Mouse (Mus musculus): ENCODE results near the gene Hipk4.
"Not testable (repeated sequence)": the region's sequence is repeated elsewhere in the genome, so short reads cannot be mapped to it uniquely, and the experiment has no call there.

The Hipk4 gene

DNA sequence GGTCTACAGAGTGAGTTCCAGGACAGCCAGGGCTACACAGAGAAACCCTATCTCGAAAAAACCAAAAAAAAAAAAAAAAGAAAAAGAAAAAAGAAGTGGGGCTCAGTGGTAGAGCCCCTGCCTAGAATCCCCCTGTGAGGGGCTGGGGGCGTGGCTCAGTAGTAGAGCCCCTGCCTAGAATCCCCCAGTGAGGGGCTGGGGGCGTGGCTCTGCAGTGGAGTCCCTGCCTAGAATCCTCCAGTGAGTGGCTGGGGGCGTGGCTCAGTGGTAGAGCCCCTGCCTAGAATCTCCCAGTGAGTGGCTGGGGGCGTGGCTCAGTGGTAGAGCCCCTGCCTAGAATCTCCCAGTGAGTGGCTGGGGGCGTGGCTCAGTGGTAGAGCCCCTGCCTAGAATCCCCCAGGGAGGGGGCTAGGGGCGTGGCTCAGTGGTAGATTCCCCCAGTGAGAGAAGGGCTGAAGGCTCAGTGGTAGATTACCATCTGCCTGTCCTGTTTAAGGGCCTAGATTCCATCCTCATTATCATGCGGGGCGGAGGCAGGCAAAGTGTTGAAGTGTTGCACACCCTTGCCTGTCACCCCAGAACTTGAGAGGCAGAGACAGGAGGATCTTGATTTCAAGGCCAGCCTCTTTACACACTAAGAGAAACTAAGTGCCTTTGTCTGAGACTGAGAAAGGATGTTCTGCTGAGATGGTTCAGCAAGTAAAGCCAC, 28.3 kb upstream of the Hipk4 start:
- not testable (repeated sequence) for DNase-seq (ENCODE audit: low spot score)

DNA sequence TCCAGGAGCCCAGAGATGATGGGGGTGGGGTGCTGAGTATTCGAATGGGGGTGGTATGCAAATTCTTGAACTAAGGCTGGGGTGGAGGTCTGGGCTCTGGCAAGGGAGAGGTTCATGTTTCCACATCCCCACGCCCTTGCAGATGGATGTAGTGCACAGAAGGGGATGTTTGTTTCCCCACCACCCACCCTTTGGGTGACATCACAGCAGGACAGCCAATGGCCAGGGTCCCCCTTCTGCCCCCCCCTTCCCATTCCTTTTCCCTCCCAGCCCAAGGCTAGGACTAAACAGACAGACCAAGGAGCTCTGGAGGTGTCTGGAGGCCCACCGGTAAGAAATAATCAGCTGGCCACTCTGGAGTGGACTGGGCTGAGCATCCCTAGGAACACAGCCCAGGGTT, 24.0 kb upstream of the Hipk4 start, which contains the start of gene Prx:
Prx (plus strand) TSS at position 289 of the 400 bp plus-strand sequence.
- DNase-seq (ENCODE audit: low spot score): no peak

DNA sequence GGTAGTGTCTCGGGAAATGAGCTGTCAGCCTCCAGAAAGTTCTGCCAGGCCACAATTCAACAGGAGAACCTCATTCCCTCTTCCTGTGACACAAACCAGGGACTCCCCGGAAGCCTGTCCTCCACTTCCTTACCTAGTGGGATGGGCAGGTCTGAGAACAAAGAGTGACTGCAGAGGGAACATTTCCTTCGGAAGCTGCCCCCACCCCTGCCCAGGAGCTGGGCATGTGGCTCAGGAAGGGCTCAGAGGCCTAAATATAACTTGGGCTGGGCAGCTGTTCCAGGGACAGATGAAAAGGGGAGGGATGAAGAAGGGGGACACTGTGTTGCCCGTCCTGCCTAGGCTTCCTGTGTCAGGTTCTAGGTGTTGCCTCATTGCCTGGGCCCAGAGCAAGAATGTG, 21.4 kb upstream of the Hipk4 start:
- DNase-seq (ENCODE audit: low spot score): no peak

DNA sequence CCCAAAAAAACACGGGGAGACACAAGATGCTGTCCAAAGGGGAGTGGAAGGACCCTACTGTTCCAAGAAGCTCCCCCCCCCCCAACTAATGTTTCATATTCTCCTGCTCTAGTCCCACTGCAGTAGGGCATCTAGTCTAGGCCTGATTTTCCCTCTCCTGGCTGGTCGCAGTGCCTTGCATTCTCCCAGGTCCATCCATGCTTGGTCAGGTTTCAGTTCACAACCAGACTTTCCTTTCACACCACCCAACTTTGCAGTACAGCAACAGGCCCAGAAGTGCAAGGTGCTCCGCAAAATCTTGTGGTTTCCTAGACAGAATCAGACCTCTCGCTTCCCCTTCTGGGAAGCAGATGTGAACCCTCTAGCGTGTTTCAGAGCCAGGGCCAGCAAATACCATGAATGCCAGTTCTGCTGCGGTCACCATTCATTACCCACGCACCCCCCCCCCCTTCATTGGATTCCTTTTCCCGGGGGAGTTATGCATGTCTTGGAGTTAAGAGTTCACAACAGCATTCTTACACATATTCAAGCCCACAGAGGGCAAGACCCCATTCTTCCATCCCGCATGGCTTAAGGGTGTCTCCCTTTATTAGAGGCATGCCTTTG, 16.2 kb upstream of the Hipk4 start:
- no peak for DNase-seq (ENCODE audit: low spot score)

DNA sequence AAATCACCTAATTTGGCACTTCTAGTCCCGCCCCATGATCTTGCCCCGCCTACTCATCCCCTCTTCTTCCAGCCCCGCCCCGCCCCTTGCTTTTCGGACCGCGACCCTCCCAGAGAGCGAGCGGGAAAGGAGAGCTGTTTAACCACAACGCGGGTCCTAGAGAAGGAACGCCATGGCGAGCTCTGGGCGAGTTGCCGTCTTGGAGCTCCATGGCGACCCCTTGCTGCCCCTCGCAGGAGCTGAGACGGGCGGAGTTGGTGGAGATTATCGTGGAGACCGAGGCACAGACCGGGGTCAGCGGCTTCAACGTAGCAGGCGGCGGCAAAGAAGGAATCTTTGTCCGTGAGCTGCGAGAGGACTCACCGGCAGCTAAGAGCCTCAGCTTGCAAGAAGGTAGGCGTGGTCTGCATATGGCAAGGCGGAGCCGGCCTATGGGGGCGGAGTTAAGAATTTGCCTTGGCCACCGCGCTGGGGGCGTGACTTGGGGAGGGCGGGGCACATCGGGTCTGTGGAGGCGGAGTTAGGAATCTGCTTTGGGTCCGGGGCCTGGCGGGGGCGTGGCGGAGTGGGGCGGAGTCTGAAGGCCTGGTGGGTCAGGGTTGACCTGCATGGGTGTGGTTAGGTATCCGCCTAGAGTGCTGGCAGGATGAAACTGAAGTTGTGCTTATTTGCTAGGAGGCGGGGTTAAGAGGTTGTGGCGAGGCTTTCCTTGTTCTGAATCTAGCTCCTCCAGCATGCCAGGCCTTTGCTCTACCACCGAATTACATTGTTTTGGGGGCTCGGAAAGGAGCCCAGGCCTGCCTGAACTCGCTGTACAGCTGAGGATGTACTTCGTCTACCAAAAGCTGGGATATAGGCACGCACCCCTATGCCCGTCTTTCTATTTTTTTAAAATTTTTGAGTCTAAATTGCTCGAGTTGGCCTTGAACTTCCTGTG, 15.1 kb upstream of the Hipk4 start:
- DNase-seq (ENCODE audit: low spot score): peak; percentile 99

DNA sequence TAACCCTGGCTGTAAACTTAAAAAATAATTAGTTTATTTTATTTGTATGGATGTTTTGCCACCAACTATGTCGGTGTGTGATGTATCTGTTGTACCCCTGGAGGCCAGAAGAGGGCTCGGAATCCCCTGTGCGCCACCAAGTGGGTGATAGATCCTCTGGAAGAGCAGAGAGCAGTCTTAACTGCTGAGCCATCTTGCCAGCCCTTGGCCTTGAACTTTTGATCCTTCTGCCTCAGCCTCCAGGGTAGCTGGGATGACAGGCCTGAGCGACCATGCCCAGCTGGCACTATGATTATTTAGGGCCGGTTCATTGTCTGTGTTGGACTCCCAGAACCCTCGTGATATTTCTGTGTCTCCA, 14.4 kb upstream of the Hipk4 start:
- peak; percentile 51 for DNase-seq (ENCODE audit: low spot score)

DNA sequence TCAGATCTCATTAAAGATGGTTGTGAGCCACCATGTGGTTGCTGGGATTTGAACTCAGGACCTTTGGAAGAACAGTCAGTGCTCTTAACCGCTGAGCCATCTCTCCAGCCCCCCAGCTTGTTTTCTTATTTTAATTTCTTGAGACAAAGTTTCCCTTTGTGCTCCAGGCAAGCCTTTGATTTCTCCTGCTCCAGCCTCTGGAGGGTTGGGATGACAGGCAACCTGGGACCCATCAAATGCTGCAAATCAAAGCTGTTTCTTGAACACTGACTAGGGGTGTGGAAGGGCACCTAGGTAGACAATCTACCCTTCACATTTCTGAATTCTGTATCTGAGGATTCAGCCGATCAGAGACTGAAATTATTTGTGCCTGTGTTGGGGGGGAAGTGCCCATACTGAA, 12.3 kb upstream of the Hipk4 start:
- no peak for DNase-seq (ENCODE audit: low spot score)

DNA sequence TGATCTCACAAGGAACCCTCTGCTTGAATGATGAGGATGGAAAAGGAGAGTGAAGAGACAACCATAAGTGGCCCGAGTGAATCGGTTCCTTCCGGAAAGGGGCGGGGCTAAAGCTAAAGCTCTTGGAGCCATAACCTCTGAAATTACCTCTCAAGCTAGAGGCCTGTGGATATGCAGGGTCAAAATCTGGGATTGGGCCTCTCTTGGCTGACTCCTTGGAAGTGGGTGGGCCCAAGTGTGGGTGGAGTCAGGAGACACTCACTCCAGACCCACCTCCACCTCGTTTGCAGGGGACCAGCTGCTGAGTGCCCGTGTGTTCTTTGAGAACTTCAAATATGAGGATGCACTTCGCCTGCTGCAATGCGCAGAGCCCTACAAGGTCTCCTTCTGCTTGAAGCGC, 8.1 kb upstream of the Hipk4 start:
- no peak for DNase-seq (ENCODE audit: low spot score)

DNA sequence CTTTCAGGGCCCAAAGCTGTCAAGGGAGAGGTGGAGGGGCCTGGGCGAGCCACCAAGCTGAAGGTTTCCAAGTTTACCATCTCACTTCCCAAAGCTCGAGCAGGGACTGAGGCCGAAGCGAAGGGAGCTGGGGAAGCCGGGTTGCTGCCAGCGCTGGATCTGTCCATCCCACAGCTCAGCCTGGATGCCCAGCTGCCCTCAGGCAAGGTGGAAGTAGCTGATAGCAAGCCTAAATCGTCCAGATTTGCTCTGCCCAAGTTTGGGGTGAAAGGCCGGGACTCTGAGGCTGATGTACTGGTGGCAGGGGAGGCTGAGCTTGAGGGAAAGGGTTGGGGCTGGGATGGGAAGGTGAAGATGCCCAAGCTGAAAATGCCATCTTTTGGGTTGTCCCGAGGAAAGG, 4.8 kb upstream of the Hipk4 start:
- no peak for DNase-seq (ENCODE audit: low spot score)

DNA sequence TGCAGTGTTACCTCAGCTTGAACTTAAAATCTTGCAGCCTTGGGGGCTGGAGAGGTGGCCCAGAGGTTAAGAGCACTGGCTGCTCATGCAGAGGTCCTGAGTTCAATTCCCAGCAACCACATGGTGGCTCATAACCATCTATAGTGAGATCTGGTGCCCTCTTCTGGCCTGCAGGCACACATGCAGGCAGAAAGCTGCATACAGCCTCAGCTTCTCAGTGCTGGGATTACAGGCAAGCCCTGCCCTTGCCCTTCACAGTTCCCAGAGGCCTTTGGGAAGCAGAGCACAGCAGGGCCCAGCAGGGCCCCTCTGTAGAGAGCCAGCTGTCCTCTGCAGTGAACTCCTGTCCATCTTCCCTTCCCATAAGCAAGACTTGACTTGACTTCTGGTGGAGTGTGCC, 3.0 kb upstream of the Hipk4 start:
- DNase-seq (ENCODE audit: low spot score): no peak

DNA sequence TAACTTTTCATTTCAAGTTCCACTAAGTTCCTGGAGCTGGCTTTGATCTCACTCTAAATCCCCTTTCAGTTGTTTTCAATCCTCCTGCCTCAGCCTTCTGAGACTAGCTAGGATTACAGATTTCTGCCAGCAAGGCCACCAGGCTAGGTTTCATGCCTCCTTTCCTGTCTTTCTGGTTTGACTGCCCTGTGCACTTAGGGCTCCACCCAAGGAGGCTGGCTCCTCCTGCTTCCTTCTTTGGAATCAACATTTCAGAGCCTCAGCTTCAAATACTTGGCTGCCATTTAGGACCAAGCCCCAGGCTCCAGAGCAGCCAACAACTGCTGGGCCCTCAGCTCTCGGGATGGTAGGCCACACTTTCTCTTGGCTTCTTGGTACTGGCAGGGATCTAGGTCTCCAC, 2.5 kb upstream of the Hipk4 start:
- no peak for DNase-seq (ENCODE audit: low spot score)

DNA sequence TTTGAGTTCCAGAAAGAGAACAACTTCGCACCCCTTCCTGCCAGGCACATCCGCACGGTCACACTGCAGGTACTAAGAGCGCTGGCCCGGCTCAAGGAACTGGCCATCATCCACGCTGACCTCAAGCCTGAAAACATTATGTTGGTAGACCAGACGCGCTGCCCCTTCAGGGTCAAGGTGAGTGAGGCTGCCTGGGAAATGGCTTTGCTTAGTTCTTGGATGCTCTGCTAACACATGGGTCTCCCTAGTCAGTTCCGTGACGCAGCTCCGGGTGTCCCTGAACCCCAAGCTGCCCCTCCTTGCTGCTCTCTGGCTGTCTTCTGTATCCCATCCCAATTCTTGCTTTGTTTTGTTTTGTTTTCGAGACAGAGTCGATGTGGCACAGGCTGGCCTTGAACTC, 738 bp downstream of the Hipk4 start:
- no peak for DNase-seq (ENCODE audit: low spot score)

DNA sequence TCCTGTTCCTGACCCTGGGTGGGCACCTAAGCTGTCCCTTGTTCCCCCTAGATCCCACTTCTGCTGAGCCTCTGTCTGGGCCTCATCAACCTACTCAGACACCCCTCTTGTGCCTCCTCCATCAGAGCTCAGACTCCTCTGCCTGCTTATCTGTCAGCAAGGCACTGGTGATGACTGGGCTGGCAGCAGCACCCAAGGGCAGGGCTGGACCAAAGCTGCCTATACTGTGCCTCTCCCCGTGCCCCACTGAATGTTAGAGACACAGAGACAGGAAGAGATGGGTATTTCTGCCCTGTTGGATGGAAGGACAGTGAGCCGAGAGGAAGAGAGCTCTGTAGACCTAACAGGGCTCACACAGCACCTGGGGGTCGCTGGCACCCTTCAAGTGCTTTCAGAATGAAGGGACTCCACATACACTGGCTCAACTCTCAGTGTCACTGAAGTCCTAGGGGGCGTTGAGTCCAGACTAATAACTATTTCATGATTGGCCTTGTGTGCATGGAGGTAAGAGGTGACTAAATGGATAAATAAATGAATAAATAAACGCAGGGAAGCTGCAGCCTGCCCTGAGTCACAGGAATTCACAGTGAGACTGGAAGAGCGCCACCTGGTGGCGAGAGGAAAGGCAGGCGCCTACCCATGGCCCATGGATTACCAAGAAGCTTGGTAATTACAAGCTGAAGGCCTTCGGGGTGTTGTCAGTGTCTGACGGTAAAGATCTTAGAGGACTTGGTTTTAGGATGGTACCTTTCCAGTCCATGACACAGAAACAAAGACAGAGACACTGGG, 3.2 kb downstream of the Hipk4 start:
- peak; percentile 82 for DNase-seq (ENCODE audit: low spot score)

DNA sequence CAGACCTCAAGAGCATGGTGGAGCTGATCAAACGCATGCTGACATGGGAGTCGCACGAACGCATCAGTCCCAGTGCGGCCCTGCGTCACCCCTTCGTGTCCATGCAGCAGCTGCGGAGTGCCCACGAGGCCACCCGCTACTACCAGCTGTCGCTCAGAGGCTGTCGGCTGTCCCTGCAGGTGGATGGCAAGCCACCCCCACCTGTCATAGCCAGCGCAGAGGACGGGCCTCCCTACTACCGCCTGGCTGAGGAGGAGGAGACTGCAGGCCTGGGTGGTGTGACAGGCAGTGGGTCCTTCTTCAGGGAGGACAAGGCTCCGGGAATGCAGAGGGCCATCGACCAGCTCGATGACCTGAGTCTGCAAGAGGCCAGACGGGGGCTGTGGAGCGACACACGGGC, 6.0 kb downstream of the Hipk4 start:
- no peak for DNase-seq (ENCODE audit: low spot score)

DNA sequence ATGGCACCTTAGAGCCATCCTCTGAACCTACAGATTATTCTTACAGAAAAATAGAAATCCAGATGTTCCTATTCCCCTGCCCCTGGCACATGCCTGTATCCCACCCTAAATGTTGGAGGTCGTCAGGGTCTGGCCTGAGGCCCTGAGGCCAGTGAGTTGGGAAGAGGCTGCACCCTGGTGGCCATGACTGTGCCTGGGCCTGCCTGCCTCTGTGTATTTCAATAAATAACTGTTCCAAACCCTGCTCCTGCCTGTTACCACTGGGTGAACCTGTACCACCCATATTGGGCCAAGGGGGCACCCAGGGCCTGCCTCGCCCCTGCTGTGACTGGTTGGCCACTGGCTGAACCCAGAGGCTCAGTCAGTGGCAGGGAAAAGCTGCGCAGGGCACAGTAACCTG, 7.9 kb downstream of the Hipk4 start:
- no peak for DNase-seq (ENCODE audit: low spot score)

DNA sequence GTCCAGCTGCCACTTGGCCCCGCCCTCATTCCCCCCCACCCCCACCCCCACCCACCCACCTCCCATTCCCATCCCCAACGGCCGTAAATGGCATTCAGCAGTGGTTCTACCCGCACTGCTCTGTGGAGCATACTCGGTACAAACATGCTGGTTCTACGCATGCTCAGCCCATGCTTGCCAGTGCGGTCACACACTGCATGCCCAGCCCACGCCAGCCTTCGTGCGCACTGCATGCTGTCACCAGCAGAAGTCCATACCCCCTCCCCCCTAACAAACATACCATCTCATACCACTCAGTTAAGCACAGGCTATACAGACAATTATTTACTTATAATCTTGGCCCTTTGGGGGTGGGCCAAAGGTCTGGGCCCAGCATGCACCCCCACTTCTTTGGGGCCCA, 8.6 kb downstream of the Hipk4 start:
- no peak for DNase-seq (ENCODE audit: low spot score)

DNA sequence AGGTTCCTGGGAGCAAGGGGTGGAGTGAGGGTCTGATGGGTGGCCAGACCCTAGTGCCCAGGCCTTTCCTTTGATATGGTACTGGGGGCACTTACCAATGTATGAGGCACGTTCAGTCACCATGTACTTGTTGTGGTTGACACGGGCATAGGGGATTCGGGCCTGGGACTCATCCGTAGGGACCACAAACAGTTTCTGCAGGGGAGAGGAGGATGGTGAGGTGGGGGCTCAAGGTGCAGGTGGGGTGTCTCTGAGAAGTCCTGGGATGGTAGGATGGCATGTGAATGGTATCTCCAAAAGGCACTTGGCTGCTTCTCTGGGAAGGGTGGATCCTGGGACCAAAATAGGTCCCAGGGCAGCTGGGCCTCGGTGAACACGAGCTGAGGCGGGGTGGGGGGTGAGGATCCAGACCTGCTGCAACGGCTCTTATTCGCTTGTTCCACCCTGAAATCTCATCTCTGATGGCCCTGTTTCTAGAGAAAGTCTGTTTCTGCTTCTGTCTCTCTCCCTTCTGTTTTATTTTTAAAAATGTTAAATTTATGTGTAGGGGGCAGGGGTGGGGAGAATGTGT, 9.5 kb downstream of the Hipk4 start:
- DNase-seq (ENCODE audit: low spot score): no peak

DNA sequence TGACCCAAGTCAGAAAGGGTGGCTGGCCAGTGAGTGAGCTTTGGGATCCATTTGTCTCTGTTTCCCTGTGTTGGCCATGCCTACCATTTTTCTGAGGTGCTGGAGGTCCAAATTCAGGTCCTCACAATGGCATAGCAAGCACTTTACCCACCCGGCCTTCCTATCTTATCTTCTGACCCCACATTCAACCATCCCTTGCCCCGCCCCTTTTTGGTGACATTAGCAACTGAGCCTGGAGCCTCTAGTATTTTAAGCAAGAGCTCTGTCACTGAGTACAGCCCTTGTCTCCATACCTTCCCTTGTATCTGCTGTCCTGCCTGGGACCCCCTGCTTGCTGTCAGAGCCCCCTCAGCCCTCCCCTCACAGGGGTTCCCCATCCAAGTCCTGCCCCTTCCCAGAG, 12.3 kb downstream of the Hipk4 start:
- DNase-seq (ENCODE audit: low spot score): no peak

DNA sequence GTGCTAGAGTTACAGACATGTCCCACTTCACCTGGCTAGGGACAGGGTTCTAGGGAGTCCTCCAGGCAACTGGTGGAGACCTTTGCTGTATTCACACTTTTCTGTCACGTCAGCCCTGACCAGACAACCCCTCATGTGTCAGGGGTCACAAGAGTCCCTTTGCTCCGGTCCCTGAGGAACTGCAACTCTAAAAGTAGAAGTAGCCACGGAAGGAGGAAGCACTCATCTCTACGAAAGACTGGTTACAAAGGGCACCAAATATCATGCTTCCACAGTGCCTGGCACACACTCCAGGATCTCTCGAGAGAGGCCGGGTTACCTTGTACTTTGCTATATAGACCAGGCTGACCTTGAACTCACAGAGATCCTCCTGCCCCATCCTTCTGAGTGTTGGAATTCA, 13.6 kb downstream of the Hipk4 start:
- DNase-seq (ENCODE audit: low spot score): no peak

DNA sequence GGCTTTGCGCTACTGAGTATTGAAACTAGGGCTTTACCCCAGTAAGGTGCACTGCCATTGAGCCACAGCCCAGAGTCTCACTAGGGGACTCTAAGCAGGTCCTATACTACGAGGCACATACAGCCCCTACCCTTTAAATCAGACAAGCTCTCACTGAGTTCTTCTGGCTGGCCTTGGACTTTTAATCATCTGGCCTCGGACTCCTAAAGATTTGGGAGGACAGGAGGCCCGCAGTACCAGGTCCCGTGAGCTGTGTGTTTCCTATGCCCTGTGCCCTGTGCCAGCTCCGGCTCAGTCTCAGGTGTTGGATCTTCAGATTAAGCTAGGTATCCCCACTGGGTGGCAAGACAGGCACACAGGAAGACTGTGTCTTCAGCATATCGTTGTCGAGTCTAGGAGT, 14.9 kb downstream of the Hipk4 start:
- DNase-seq (ENCODE audit: low spot score): no peak

DNA sequence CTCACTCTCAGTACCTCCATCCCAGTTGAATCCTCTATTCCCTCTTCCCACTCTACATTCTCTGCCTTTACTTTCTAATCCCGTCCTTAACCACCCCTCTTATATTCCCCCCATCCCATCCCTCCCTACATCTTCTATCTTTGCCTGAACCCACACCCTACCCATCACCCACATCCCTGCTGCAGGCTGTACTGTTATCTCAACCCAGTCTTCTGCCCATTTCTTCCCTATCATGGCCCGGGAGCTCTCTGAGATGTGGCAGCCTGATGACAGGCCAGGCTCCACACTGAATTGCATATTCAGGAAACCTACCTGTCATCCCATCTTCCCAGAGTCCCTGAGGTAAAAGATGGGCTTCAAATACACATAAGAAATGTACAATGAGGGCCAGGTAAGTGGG, 15.7 kb downstream of the Hipk4 start:
- no peak for DNase-seq (ENCODE audit: low spot score)

DNA sequence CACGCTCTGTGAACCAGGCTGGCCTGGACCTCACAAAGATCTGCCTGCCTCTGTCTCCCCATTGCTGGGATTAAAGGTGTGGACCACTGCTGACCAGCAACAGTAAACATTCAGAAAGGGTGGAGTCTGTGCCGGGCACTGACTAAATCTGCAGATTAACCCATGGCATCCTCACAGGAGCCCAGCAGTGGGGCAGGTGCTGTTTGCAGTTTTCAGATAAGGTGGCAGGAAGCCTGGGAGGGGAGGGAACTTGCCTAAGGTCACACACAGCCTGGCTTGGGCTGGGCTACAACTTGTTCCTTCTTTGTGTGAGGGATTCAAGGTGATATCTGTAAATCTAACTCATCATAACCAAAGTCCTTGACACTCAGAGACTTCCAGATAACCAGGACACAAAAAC, 17.5 kb downstream of the Hipk4 start:
- no peak for DNase-seq (ENCODE audit: low spot score)

Data from urinary bladder, postnatal 25 days (tissue).